Mouse (Mus musculus) small intestine, adult 2 months (tissue): ENCODE measurements around the gene Trcg1. TPM values are rescaled to one million over a fixed set of nuclear protein-coding genes. Genes with fewer than 3 reads are reported as not detected.

ENCODE experiments used
- H3K27ac ChIP-seq: fragments of 200-500 bp; 2 replicates; pipeline ENCODE4 v1.5.1; 2012; ENCODE audit warnings: low read depth, low read length, control low read depth, inconsistent platforms; ENCODE audit not compliant: insufficient read depth
- H3K27me3 ChIP-seq: fragments of 200-500 bp; 2 replicates; pipeline ENCODE4 v1.6.1; 2012; ENCODE audit warnings: mild to moderate bottlenecking, moderate library complexity, low read length, inconsistent platforms; ENCODE audit not compliant: control insufficient read depth, insufficient read depth
- H3K36me3 ChIP-seq: fragments of 200-500 bp; 2 replicates; pipeline ENCODE4 v1.6.1; 2012; ENCODE audit warnings: mild to moderate bottlenecking, low read length, control low read depth, inconsistent platforms; ENCODE audit not compliant: control insufficient read depth, insufficient read depth
- H3K4me1 ChIP-seq: fragments of 200-500 bp; 2 replicates; pipeline ENCODE4 v1.6.1; 2012; ENCODE audit warnings: low read length, inconsistent platforms, mixed read lengths; ENCODE audit not compliant: control insufficient read depth, insufficient read depth, insufficient read length
- H3K4me3 ChIP-seq: fragments of 200-500 bp; 2 replicates; pipeline ENCODE4 v1.5.1; 2012; ENCODE audit warnings: low read depth, mild to moderate bottlenecking, control low read depth, inconsistent platforms, low read length, moderate library complexity
- CTCF ChIP-seq: fragments of 200-500 bp; IDR thresholded peaks from 2 replicates; pipeline ENCODE4 v1.5.1; 2012; ENCODE audit warnings: low read depth, mild to moderate bottlenecking, control low read depth, inconsistent platforms, low read length, moderate library complexity, mixed read lengths; ENCODE audit not compliant: insufficient replicate concordance, insufficient read length; ENCODE audit errors: extremely low read depth
- POLR2A ChIP-seq: fragments of 200-500 bp; IDR thresholded peaks from 2 replicates; pipeline ENCODE4 v1.6.1; 2012; ENCODE audit warnings: low read depth, mild to moderate bottlenecking, control low read depth, inconsistent platforms, low read length, moderate library complexity
- WGBS: fragments of 180-500 bp; shearing (Covaris S2); methylation state at CpG from one replicate; pipeline ENCODE4 v1.1.7; 2018; 5-methylcytosine and 5-hydroxymethylcytosine counted together
- polyA plus RNA-seq: library from polyadenylated mRNA; depleted of rRNA; stranded (reverse); fragments of >200 nt; gene quantifications from 2 replicates; pipeline ENCODE4 v1.2.3, GENCODE M21; 2012

Gene Trcg1
- polyA plus RNA-seq, 1 experiment, result not detected

DNA sequence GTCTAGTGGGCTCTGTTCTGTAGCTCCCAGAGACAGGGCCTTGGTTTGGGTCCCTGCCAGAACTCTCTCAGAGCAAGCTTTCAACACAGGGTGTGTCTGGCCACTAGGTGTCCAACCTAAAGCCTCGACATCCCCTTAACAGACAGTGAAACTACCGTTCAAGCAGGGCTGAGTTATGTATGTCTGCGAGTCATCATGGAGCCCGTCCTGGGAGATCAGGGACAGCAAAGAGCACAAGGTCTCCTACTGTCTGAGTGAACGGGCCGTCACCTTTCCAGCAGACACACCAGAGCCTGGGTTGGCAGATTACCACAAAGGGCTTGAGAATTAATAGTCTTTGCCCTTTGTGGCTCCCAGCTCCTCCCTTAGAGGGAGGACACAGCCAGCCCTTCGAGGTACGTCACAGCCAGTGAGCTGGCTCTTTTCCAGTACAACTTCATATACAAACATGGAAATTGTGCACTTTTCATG lies 10.9 kb downstream of the Trcg1 start:
- peaks cover 15% of the 10 kb centered on the region for H3K4me1 ChIP-seq
- H3K27me3 ChIP-seq, result no peaks in the 10 kb centered on the region
- peaks cover 8% of the 10 kb centered on the region; the same call in 1 of the 2 replicates for H3K36me3 ChIP-seq
- WGBS, result 16% methylated on average over 8 of the region's 8 CpGs
- TF ChIP-seq CTCF, result no peak
- TF ChIP-seq POLR2A, result no peak
- no peak overlapping the region; the same call in 1 of the 2 replicates for H3K4me3 ChIP-seq
- 0 out of 2 replicates have a peak overlapping the region, but pooled peaks have one; percentile 3 for H3K27ac ChIP-seq

DNA sequence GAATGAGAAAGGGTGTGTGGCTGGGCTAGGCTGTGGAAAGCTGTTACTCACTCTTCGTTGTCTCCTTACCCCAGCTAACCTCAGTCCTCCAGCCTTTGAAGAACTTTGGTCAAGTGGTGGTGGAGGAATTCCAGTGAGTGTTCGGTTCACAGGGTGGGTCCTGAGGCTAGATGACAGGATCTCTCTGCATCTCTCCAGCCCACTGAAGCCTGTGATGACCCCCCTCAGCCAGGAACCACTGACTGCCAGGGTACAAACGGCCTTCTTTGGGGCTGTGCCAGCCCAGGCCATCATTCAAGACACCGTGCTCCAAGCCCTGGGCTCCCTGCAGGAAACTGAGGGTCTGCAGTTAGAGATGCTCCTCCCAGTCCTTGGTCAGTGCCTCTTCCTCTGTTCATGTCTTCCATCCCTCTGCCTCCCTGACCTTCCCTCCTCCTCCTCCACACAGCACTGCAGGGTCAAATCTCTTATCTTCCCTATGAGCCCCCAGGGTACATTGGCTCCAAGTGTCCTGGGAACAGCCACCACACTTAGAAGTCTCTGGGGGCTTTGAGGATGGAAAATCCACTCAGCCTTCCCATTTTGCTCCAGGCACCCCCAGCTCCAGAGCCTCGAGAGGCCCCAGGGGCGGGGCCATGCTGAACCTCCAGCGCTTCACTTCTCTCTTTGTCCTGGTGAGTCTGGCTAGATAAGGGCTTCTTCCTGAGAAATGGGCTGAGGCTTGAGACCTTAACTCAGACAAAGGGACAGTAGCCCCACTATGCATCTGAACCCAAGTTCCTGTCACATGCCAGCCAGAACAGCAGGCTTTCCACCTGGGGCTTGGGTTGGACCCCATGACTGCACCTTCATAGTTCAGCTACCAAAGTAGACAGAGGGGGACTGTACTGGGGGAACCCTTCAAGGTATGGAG lies 11.9 kb downstream of the Trcg1 start:
- H3K27me3 ChIP-seq, result no peaks in the 10 kb centered on the region
- no peak overlapping the region for H3K27ac ChIP-seq
- H3K36me3 ChIP-seq, result peaks cover 18% of the 10 kb centered on the region
- TF ChIP-seq CTCF, result no peak
- H3K4me3 ChIP-seq, result no peak overlapping the region
- 36% methylated on average over 7 of the region's 7 CpGs for WGBS
- H3K4me1 ChIP-seq, result peaks cover 15% of the 10 kb centered on the region

DNA sequence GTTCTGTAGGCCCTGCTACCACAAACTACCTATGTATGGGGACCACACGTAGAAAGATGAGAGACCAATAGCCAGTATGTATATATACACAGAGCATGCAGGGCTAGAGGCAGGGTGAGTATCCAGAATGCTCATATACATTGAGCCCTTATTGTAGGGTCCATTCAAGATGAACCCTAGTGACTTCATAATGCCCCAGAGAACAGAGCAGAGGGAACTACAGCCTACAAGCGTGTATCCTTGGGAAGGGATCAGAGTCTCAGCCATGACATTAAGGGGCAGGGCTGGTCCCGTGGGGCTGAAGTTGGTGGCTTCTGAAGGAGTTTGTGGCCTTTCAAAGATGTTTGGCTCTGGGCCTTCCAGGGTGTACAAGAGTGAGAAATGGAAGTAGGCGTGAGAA lies 13.7 kb downstream of the Trcg1 start:
- TF ChIP-seq POLR2A (no peak), CTCF (no peak)

DNA sequence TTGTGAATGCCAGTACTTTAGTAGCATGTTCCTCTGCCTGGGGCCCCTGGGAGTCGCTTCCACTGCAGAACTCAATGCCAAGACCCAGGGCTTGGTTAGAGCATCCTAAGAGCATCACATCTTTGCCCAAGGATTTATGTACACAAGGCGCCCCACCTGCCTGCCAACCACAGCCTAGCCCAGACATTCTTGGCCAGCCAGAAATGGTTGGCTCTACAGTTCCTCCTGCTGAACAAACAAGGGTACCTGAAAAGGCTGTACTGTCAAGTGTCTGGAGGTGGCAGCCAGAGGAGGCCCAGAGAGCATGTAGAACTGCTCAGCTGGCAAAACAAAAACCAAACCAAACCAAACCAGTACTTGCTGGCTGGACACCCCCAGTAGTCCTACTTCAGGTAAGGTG lies 14.8 kb downstream of the Trcg1 start:
- no peak for TF ChIP-seq POLR2A
- TF ChIP-seq CTCF, result no peak
- 91% methylated on average over 2 of the region's 2 CpGs for WGBS
- Histone ChIP-seq H3K36me3 (peaks cover 42% of the 10 kb centered on the region), H3K4me3 (no peak overlapping the region), H3K27ac (no peak overlapping the region), H3K27me3 (no peaks in the 10 kb centered on the region), H3K4me1 (peaks cover 11% of the 10 kb centered on the region)

More for the DNA sequence above, 13.7 kb downstream of the Trcg1 start:
- peaks cover 11% of the 10 kb centered on the region for H3K4me1 ChIP-seq
- 91% methylated on average over 4 of the region's 4 CpGs for WGBS
- H3K27ac ChIP-seq, result no peak overlapping the region
- peaks cover 33% of the 10 kb centered on the region for H3K36me3 ChIP-seq
- H3K27me3 ChIP-seq, result no peaks in the 10 kb centered on the region
- H3K4me3 ChIP-seq, result no peak overlapping the region

DNA sequence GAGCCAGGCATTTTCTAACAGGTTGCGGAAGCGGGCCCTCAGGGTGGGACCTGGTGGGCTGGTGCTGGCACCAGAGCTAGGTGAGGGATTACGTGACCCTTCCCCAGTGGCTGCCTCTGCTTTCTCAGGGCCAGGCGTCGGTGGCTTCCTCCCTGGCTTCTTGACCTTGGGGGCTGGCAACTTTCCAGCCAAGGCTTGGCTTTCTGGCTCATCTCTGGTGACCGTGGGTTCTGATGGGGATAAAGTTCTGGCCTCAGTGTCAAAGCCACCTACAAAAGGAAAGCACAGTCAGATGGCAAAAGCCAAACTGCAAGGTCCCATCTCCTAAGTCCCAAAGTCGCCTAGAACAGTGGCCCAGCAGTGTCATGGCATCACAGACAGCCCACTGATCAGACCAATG lies 17.7 kb downstream of the Trcg1 start:
- no peak overlapping the region for H3K27ac ChIP-seq
- H3K27me3 ChIP-seq, result no peaks in the 10 kb centered on the region
- H3K4me3 ChIP-seq, result no peak overlapping the region
- peaks cover 66% of the 10 kb centered on the region for H3K36me3 ChIP-seq
- TF ChIP-seq CTCF (no peak), POLR2A (no peak)
- no peaks in the 10 kb centered on the region; the same call in 1 of the 2 replicates for H3K4me1 ChIP-seq
- 70% methylated on average over 7 of the region's 7 CpGs for WGBS

DNA sequence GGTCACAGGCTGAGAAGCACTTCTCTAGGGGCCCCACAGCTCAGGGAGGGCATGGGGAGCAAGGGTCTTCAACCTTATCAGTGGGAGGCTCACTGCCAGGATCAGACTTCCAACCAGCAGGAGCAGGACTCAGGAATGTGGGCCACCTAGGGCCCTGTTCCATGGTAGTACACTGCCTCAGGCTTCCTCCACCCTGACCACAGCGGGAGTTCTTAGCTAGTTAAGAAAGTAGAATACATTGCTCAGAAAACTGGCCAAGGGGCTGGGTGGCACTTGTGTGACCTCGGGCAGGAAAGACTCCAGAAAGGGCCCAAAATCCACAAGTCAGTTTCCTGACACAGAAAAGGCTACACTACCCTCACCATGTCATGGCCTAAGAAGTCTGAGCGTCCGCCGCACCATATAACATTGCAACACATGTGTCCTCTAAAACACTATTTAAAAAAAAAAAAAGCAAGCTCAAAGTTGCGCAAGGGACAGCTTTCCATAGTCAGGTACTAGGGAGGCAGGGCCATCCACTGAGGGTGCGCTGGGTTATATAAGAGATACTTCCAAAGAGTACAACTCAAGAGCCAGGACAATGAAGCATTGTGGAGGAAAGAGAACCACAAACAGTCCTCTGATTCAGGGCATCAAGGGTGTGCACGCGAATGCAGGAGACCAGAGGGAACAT lies 18.6 kb downstream of the Trcg1 start:
- Histone ChIP-seq H3K36me3 (peaks cover 66% of the 10 kb centered on the region), H3K27me3 (no peaks in the 10 kb centered on the region), H3K4me3 (no peak overlapping the region), H3K4me1 (peaks cover 1% of the 10 kb centered on the region; the same call in 1 of the 2 replicates), H3K27ac (no peak overlapping the region)
- TF ChIP-seq CTCF (no peak), POLR2A (no peak)
- 68% methylated on average over 9 of the region's 9 CpGs for WGBS

DNA sequence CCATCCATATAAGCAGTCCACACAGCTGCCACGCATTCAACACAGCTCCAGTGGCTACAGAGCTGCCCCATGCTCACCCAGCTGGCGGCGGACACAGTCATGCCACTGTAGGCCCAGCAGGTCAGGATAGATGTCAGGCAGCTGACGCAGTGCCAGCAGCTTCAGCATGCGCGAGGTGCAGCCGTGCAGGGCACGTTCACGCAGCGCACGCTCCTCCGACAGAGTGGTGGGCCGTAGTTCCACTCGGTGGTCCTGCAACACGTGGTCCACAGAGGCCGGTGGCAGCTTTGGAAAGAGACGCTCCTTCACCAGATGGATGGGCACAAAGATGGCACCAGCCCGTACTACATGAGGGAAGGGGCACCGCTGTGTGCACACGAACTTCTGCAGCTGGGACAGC lies 20.0 kb downstream of the Trcg1 start:
- Histone ChIP-seq H3K27me3 (no peaks in the 10 kb centered on the region), H3K4me1 (peaks cover 11% of the 10 kb centered on the region), H3K36me3 (peaks cover 64% of the 10 kb centered on the region), H3K4me3 (no peak overlapping the region), H3K27ac (no peak overlapping the region)
- WGBS, result 92% methylated on average over 20 of the region's 20 CpGs
- no peak for TF ChIP-seq POLR2A
- TF ChIP-seq CTCF, result no peak
